Mouse (Mus musculus): ENCODE measurements around the gene 6430548M08Rik.

GRCm38 (mm10) chr8:120065611-120066010 lies 48.3 kb upstream of the 6430548M08Rik start:
- TF ChIP-seq CTCF (IDR thresholded peaks at IDR 0.05; ENCODE audit: borderline replicate concordance, extremely low read depth, insufficient read depth, insufficient read length) (no peak), POLR2A (IDR thresholded peaks at IDR 0.05; ENCODE audit: borderline replicate concordance, extremely low read depth, insufficient read depth, insufficient read length, poor library complexity, severe bottlenecking) (no peak)

Measured in brain, embryonic 14.5 days (tissue).